8 mouse cellular contexts compared by ENCODE assay signal in genomic region chr10:112138871-112139430, GRCm38 (mm10). TPM values are rescaled to one million over a fixed set of nuclear protein-coding genes. Genes with fewer than 3 reads are reported as not detected.
DNase-seq lines count a peak whose midpoint lies in the region; ATAC-seq lines count a peak whose summit lies in the region.

No protein-coding gene starts in this region.

- no peak overlapping the region for H3K4me3 ChIP-seq in liver, embryonic 16.5 days (ENCODE audit: low read depth, low read length)

- H3K36me3 ChIP-seq in liver, embryonic 16.5 days (ENCODE audit: control insufficient read depth, insufficient read depth): no peaks in the 10 kb centered on the region

- H3K27ac ChIP-seq in liver, embryonic 16.5 days (ENCODE audit: low read length): no peak overlapping the region

- H3K4me2 ChIP-seq in liver, embryonic 16.5 days (ENCODE audit: low read depth, low read length): peak overlapping the region; percentile 24; the same call in 1 of the 2 replicates

- peak; percentile 77 for ATAC-seq in frontal cortex, adult (ENCODE audit: low TSS enrichment)
- peak; percentile 31; the same call in 1 of the 2 replicates for ATAC-seq in granulocyte monocyte progenitor cell, adult 5-6 weeks (replicated peaks; ENCODE audit: poor library complexity, severe bottlenecking)
- ATAC-seq in liver, embryonic 16.5 days (ENCODE audit: low read depth): no peak

- no peak overlapping the region for H3K9ac ChIP-seq in liver, embryonic 16.5 days (ENCODE audit: low read depth, low read length)

- no peak for DNase-seq in frontal cortex, adult 2 months (ENCODE audit: extremely low spot score in 1 of 2, low spot score in 1 of 2)
- DNase-seq in 3T3-L1 (ENCODE audit: low read depth, low spot score): peak; percentile 1
- DNase-seq in cerebellum, postnatal 36 days: no peak
- DNase-seq in cerebellum, postnatal 14 days: no peak
- no peak for DNase-seq in thymus, postnatal 0 days (ENCODE audit: low spot score)

- 27% methylated on average over 6 of the region's 6 CpGs for whole genome bisulfite sequencing in liver, embryonic 16.5 days (ENCODE audit: insufficient replicate concordance)

- no peaks in the 10 kb centered on the region for H3K27me3 ChIP-seq in liver, embryonic 16.5 days (ENCODE audit: control insufficient read depth, insufficient read depth, low read depth, low read length)

- H3K9me3 ChIP-seq in liver, embryonic 16.5 days (replicated peaks; ENCODE audit: control insufficient read depth, low read length): no peaks in the 10 kb centered on the region

- no peaks in the 10 kb centered on the region for H3K4me1 ChIP-seq in liver, embryonic 16.5 days (ENCODE audit: control insufficient read depth, low read depth, low read length)

RNA-seq across cellular contexts. Expression of gene Glipr1l3, which starts 21.2 kb away (rescaled TPM):
- 0.17 TPM in 1 of 2 replicates, not detected in the other for polyA plus RNA-seq in frontal cortex, adult 2 months (2012; rRNA removed)
- not detected in 2 replicates for total RNA-seq in granulocyte monocyte progenitor cell, adult 5-6 weeks (2014; fragmentation: Nextera tagmentation)
- total RNA-seq in granulocyte monocyte progenitor cell, adult 5-6 weeks (2017): not detected in 2 replicates
- polyA plus RNA-seq in liver, embryonic 16.5 days (2015; fragmentation: Nextera tagmentation; extraction: Ambion mirVana): not detected in 2 replicates
- not detected in 2 replicates for polyA plus RNA-seq in thymus, postnatal 0 days (2015; fragmentation: Nextera tagmentation; extraction: Ambion mirVana)

RNA-seq across cellular contexts. Expression of gene Caps2, which starts 24.5 kb away (rescaled TPM):
- 0.25 and 0.46 TPM in 2 replicates for polyA plus RNA-seq in frontal cortex, adult 2 months (2012; rRNA removed)
- total RNA-seq in granulocyte monocyte progenitor cell, adult 5-6 weeks (2014; fragmentation: Nextera tagmentation): not detected in 2 replicates
- not detected in 2 replicates for total RNA-seq in granulocyte monocyte progenitor cell, adult 5-6 weeks (2017)
- polyA plus RNA-seq in liver, embryonic 16.5 days (2015; fragmentation: Nextera tagmentation; extraction: Ambion mirVana): not detected in 2 replicates
- not detected in 2 replicates for polyA plus RNA-seq in thymus, postnatal 0 days (2015; fragmentation: Nextera tagmentation; extraction: Ambion mirVana)

RNA-seq across cellular contexts. Expression of gene Glipr1l2, which starts 55.8 kb away (rescaled TPM):
- not detected in 2 replicates for polyA plus RNA-seq in frontal cortex, adult 2 months (2012; rRNA removed)
- not detected in 2 replicates for total RNA-seq in granulocyte monocyte progenitor cell, adult 5-6 weeks (2014; fragmentation: Nextera tagmentation)
- not detected in 2 replicates for total RNA-seq in granulocyte monocyte progenitor cell, adult 5-6 weeks (2017)
- polyA plus RNA-seq in liver, embryonic 16.5 days (2015; fragmentation: Nextera tagmentation; extraction: Ambion mirVana): not detected in 2 replicates
- not detected in 2 replicates for polyA plus RNA-seq in thymus, postnatal 0 days (2015; fragmentation: Nextera tagmentation; extraction: Ambion mirVana)
